Mouse (Mus musculus) CD4-positive helper T cell, adult 2 months (primary cell): ENCODE results near the gene Olfr678.
"Not testable (repeated sequence)": the region's sequence is repeated elsewhere in the genome, so short reads cannot be mapped to it uniquely, and the experiment has no call there.

Source experiments
- DNase-seq: peaks from one replicate; pipeline ENCODE4 v3.0.0-alpha.2; 2012; ENCODE audit warnings: low read depth, missing footprints, low spot score

Gene Olfr678

DNA sequence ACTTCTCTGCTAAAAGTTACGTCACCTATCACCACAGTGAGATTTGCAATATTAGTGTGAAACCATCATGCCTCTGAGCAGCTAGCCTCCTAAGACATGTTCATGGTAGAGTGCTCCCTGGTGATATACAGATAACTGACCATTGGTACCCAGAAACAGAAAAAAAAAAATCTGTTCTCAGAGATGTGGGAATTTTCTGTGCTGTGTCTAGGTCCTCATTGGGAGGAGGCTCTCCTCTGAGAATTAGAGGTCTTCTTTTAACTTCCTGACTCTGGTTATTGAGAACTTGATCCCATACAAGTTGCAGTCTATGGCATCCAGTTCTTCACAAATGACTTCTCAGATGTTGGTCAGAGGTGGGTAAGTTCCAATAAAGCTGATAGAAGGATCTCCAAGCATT lies at the start of gene Olfr678:
Olfr678 (plus strand) TSS at position 301 of the 400 bp plus-strand sequence.
- no peak for DNase-seq

GRCm38 (mm10) chr7:105022530-105022929 lies 41.7 kb upstream of the Olfr678 start:
- DNase-seq = no peak

GRCm38 (mm10) chr7:105028360-105028759 lies 35.9 kb upstream of the Olfr678 start, which contains the start of gene Olfr675:
Olfr675 (minus strand) TSS chr7:105028460.
- DNase-seq = no peak

GRCm38 (mm10) chr7:105032398-105032797 lies 31.9 kb upstream of the Olfr678 start, which contains the start of gene Olfr676:
Olfr676 (plus strand) TSS chr7:105032698.
- no peak for DNase-seq

DNA sequence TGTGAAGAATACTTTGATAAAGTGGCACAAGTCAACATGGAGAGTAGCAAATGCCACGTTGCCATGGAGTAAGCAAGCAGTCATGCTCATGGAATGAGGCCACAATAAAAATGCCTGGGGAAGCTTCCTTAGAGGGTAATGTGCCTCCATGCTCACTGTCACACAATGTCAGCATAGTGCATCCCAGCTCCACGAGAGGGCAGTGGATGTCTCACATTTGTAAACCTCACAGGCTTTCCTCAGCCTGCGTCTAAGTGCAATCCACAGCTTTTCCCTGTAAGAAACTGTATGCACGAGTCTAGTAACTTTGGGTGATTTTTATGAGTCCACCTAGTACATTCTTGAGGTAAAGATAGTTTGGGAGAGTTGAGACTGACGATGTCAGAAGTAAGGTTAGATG lies 30.4 kb upstream of the Olfr678 start:
- DNase-seq = not testable (repeated sequence)

DNA sequence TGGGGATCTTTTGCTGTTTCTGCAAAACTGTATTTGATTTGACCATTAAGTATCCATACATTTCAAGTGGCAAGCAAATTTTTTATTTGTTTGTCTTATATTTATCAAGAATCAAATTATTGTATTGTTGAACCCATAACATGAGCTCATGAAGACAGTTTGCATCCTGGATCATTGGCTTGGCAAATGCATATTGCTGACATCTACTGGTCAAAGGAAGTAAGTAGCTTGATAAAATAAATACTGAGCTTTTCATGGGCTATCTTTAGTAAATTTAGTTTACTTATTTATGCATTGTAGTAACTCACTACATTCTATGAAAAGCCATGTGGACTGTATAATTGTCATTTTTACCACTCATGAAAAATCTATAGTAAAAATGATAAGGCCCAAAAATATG lies 5.3 kb upstream of the Olfr678 start:
- no peak for DNase-seq

- DNase-seq = no peak
Measured at GRCm38 (mm10) chr7:105080905-105081304, 16.6 kb downstream of the Olfr678 start, which contains the start of gene Olfr679. Olfr679 (plus strand) TSS chr7:105081205.

- DNase-seq = not testable (repeated sequence)
Measured at GRCm38 (mm10) chr7:105092717-105093116, 28.4 kb downstream of the Olfr678 start, which contains the start of gene Olfr680-ps1. Olfr680-ps1 (minus strand) TSS chr7:105092817.

- DNase-seq = no peak
Measured at GRCm38 (mm10) chr7:105116536-105116935, 52.3 kb downstream of the Olfr678 start, which contains the start of gene Olfr681. Olfr681 (plus strand) TSS chr7:105116836.
